Mouse (Mus musculus) erythroblast, embryonic 14.5 days (primary cell): ENCODE measurements around the gene Csnk2b.

ENCODE experiments used
- GATA1 ChIP-seq: IDR thresholded peaks from 2 replicates; pipeline ENCODE4 v1.6.1; 2012; ENCODE audit warnings: low read length, inconsistent platforms, mixed read lengths
- TAL1 ChIP-seq: IDR thresholded peaks from 3 replicates; pipeline ENCODE4 v1.6.1; 2012; ENCODE audit warnings: low read length, inconsistent platforms, mixed read lengths

DNA sequence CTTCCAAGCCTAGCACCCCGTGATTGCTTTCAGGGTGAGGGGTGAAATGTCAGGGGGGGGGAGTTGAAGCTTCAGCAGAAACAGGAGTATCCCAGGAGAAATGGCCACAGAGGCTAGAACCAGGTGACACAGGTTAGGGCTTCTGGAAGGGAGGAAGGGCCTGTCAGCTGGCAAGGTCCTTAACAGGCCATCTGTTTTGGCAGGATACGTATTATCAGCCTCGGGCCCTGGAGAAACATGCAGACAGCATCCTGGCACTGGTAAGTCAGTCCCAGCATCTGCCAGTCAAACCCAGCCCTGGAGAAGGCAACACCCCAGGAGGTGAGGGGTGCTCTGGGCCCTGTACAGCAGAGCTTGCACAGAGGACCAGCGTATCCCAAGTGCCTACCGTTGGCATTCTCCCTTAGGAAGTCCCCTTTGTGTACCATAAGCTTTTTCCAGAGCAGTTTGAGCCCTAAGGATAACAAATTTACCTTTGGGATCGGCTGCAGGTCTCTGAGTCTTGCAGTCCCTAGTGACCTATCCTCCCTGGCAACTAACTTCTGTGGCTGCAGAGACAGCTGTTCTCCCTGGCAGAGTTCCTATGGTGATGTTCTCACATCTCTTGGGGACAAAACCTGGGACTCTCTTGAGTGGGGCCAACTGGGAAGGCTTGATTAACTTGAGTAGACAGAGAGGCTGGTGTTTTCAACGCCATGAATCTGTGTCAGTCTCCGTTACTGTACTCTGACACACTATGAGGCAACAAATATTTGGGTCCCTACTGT, 31.5 kb downstream of the Csnk2b start:
- TF ChIP-seq TAL1 (peak; percentile 61), GATA1 (peak; percentile 59)
